Mouse (Mus musculus): ENCODE measurements at regions not wholly inside any gene's neighbourhood (a gene's known extent, or its start where the extent isn't known, plus 50 kb on each side); places are given as distances from the start of the nearest gene placed in this dataset.

- TF ChIP-seq SMC3 (IDR thresholded peaks at IDR 0.05; ENCODE audit: low read depth, low read length) (no peak), CTCF (IDR thresholded peaks at IDR 0.05 in 2 of 3, conservative IDR thresholded peaks at IDR 0.05 in 1 of 3; ENCODE audit: control insufficient read depth in 1 of 3, insufficient read depth in 1 of 3, low read depth in 2 of 3, low read length in 3 of 3, poor library complexity in 1 of 3, severe bottlenecking in 1 of 3) (no peak)
These were observed 64.8 kb upstream of the Ogfrl1 start for GRCm38 (mm10) chr1:23462411-23462810.

Measured in MEL (cell line).